Mouse (Mus musculus) liver, embryonic 12.5 days (tissue): ENCODE measurements around the gene Ubl7. TPM values are rescaled to one million over a fixed set of nuclear protein-coding genes. Genes with fewer than 3 reads are reported as not detected.

Experiments
- ATAC-seq: fragments of 200-750 bp; cut with Nextera tagmentation; 2 replicates; pipeline ENCODE4 v1.8.0; 2017; ENCODE audit warnings: moderate number of reproducible peaks, mild to moderate bottlenecking, moderate library complexity
- H3K27ac ChIP-seq: fragments of 300-500 bp; sonication (generic); 2 replicates; pipeline ENCODE4 v1.5.1; 2016; ENCODE audit warnings: mild to moderate bottlenecking
- H3K27me3 ChIP-seq: fragments of 300-500 bp; sonication (generic); replicated peaks from 2 replicates; pipeline ENCODE4 v1.6.1; 2016; ENCODE audit warnings: mild to moderate bottlenecking, moderate library complexity
- H3K36me3 ChIP-seq: fragments of 300-500 bp; sonication (generic); 2 replicates; pipeline ENCODE4 v1.6.1; 2016; ENCODE audit warnings: mild to moderate bottlenecking, moderate library complexity
- H3K4me1 ChIP-seq: fragments of 300-500 bp; sonication (generic); 2 replicates; pipeline ENCODE4 v1.6.1; 2016
- H3K4me2 ChIP-seq: fragments of 300-500 bp; sonication (generic); 2 replicates; pipeline ENCODE4 v1.6.1; 2016; ENCODE audit warnings: mild to moderate bottlenecking, moderate library complexity
- H3K4me3 ChIP-seq: fragments of 300-500 bp; sonication (generic); 2 replicates; pipeline ENCODE4 v1.5.1; 2016; ENCODE audit warnings: mild to moderate bottlenecking, moderate library complexity
- H3K9ac ChIP-seq: fragments of 300-500 bp; sonication (generic); 2 replicates; pipeline ENCODE4 v1.6.1; 2016; ENCODE audit warnings: mild to moderate bottlenecking, moderate library complexity
- H3K9me3 ChIP-seq: fragments of 300-500 bp; sonication (generic); replicated peaks from 2 replicates; pipeline ENCODE4 v1.6.1; 2016; ENCODE audit warnings: mild to moderate bottlenecking, moderate library complexity
- WGBS: fragments of 180-500 bp; shearing (Covaris S2); methylation state at CpG from one replicate; pipeline ENCODE4 v1.1.7; 2016; ENCODE audit not compliant: insufficient replicate concordance; 5-methylcytosine and 5-hydroxymethylcytosine counted together
- polyA plus RNA-seq: library from polyadenylated mRNA; unstranded; fragments of >200 nt; fragmentation: Nextera tagmentation; extraction: Ambion mirVana; gene quantifications from 2 replicates; pipeline ENCODE4 v1.2.1, GENCODE M21; 2016

Ubl7 gene
- polyA plus RNA-seq, 1 experiment from 2014 or later: 69.3 TPM

- H3K4me1 ChIP-seq: no peaks in the 10 kb centered on the region
- no peak overlapping the region for H3K4me3 ChIP-seq
- ATAC-seq: no peak
- H3K9ac ChIP-seq: no peak overlapping the region
- H3K4me2 ChIP-seq: no peak overlapping the region
- WGBS: 86% methylated on average over 3 of the region's 3 CpGs
- peaks cover 92% of the 10 kb centered on the region for H3K36me3 ChIP-seq
- H3K9me3 ChIP-seq: no peaks in the 10 kb centered on the region
- no peak overlapping the region for H3K27ac ChIP-seq
- no peaks in the 10 kb centered on the region for H3K27me3 ChIP-seq
These were observed 12.3 kb downstream of the Ubl7 start for GRCm38 (mm10) chr9:57923046-57923445.

- ATAC-seq: no peak
- Histone ChIP-seq H3K36me3 (peaks cover 37% of the 10 kb centered on the region), H3K4me3 (no peak overlapping the region), H3K4me1 (no peaks in the 10 kb centered on the region), H3K27me3 (peaks cover 10% of the 10 kb centered on the region), H3K9ac (no peak overlapping the region), H3K9me3 (no peaks in the 10 kb centered on the region), H3K27ac (no peak overlapping the region), H3K4me2 (no peak overlapping the region)
- 36% methylated on average over 5 of the region's 5 CpGs for WGBS
These were observed 20.5 kb downstream of the Ubl7 start for GRCm38 (mm10) chr9:57931166-57931767.

GRCm38 (mm10) chr9:57932253-57932652 lies 21.5 kb downstream of the Ubl7 start:
- Histone ChIP-seq H3K27me3 (peaks cover 20% of the 10 kb centered on the region), H3K4me2 (no peak overlapping the region), H3K4me1 (no peaks in the 10 kb centered on the region), H3K27ac (no peak overlapping the region), H3K36me3 (peaks cover 29% of the 10 kb centered on the region), H3K9me3 (no peaks in the 10 kb centered on the region), H3K4me3 (no peak overlapping the region), H3K9ac (no peak overlapping the region)
- ATAC-seq: no peak
- 51% methylated on average over 3 of the region's 3 CpGs for WGBS

GRCm38 (mm10) chr9:57932831-57933602 lies 22.2 kb downstream of the Ubl7 start:
- H3K4me1 ChIP-seq: no peaks in the 10 kb centered on the region
- H3K36me3 ChIP-seq: peaks cover 22% of the 10 kb centered on the region
- no peaks in the 10 kb centered on the region for H3K9me3 ChIP-seq
- no peak overlapping the region for H3K4me2 ChIP-seq
- no peak overlapping the region for H3K9ac ChIP-seq
- H3K27ac ChIP-seq: no peak overlapping the region
- 76% methylated on average over 6 of the region's 6 CpGs for WGBS
- no peak for ATAC-seq
- H3K4me3 ChIP-seq: no peak overlapping the region
- H3K27me3 ChIP-seq: peaks cover 27% of the 10 kb centered on the region

GRCm38 (mm10) chr9:57935683-57936437 lies 25.1 kb downstream of the Ubl7 start:
- H3K36me3 ChIP-seq: no peaks in the 10 kb centered on the region
- no peak overlapping the region for H3K4me3 ChIP-seq
- WGBS: 28% methylated on average over 6 of the region's 6 CpGs
- H3K27ac ChIP-seq: no peak overlapping the region
- H3K27me3 ChIP-seq: peaks cover 56% of the 10 kb centered on the region
- peaks cover 11% of the 10 kb centered on the region; the same call in 1 of the 2 replicates for H3K4me1 ChIP-seq
- H3K4me2 ChIP-seq: no peak overlapping the region
- ATAC-seq: no peak
- H3K9me3 ChIP-seq: no peaks in the 10 kb centered on the region
- no peak overlapping the region for H3K9ac ChIP-seq

- Histone ChIP-seq H3K27ac (no peak overlapping the region), H3K27me3 (peaks cover 69% of the 10 kb centered on the region), H3K4me3 (no peak overlapping the region), H3K4me2 (no peak overlapping the region), H3K36me3 (no peaks in the 10 kb centered on the region), H3K4me1 (peaks cover 13% of the 10 kb centered on the region; the same call in 1 of the 2 replicates), H3K9me3 (no peaks in the 10 kb centered on the region), H3K9ac (no peak overlapping the region)
- no peak for ATAC-seq
- 55% methylated on average over 4 of the region's 4 CpGs for WGBS
These were observed 26.4 kb downstream of the Ubl7 start for GRCm38 (mm10) chr9:57937171-57937570.

- Histone ChIP-seq H3K4me1 (peaks cover 13% of the 10 kb centered on the region; the same call in 1 of the 2 replicates), H3K9me3 (no peaks in the 10 kb centered on the region), H3K36me3 (no peaks in the 10 kb centered on the region), H3K27me3 (peaks cover 74% of the 10 kb centered on the region), H3K4me2 (no peak overlapping the region), H3K4me3 (no peak overlapping the region), H3K27ac (no peak overlapping the region), H3K9ac (no peak overlapping the region)
- WGBS: 47% methylated on average over 6 of the region's 6 CpGs
- ATAC-seq: no peak
These were observed 26.9 kb downstream of the Ubl7 start for GRCm38 (mm10) chr9:57937651-57938050.

DNA sequence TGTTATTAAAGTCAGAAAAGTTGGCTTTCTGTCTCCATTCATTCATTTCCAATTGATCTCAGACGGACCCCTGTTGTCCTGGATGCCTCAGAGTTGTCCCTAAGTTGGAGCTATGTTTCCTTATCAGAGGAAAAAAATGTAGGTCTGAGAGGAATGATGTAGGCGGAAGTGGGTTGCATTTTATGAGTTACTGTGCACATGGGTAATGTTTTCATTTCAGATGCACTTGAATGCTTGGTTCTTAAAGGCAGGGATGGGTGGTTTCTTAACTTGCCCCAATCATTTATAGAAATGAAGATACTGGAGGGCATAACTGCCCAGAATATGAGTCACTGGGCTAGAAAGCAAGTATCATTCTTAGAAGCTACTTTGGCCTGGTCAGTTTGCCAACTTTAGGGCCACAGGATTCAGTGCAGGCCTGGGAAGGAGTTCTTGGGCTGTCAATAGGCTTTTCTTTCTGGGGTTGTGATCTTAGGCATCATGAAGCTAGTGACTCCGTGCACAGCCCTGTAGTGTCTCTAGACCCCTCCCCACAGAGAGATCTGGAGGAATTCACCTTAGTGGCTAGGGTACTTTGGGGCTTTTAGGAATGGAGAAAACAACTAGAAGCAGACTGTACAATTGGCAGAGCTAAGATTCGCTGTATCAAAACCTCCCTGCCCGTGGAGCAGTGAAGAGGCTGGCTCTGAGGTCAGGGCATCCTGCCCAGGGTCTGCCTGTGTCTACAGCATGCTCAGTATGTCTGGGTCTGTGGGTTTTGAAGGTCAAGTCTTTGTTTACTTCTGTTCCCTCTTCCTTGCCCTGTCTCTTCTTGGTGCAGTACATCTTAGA lies 27.7 kb downstream of the Ubl7 start:
- H3K9me3 ChIP-seq: no peaks in the 10 kb centered on the region
- no peak overlapping the region for H3K27ac ChIP-seq
- no peak overlapping the region for H3K4me3 ChIP-seq
- no peak for ATAC-seq
- WGBS: 49% methylated on average over 5 of the region's 5 CpGs
- H3K4me1 ChIP-seq: peaks cover 13% of the 10 kb centered on the region; the same call in 1 of the 2 replicates
- no peak overlapping the region for H3K4me2 ChIP-seq
- peaks cover 81% of the 10 kb centered on the region for H3K27me3 ChIP-seq
- H3K36me3 ChIP-seq: no peaks in the 10 kb centered on the region
- no peak overlapping the region for H3K9ac ChIP-seq

- WGBS: 2% methylated on average over 59 of the region's 60 CpGs
- ATAC-seq: 0 out of 2 replicates have a peak, but pooled peaks have one; percentile 47
- H3K9ac ChIP-seq: peak within 1 kb of the TSS; percentile 55
These were observed 28.9 kb downstream of the Ubl7 start, which contains the start of gene Sema7a for GRCm38 (mm10) chr9:57939431-57940348. Gene Sema7a (plus strand): TSS chr9:57940112.

DNA sequence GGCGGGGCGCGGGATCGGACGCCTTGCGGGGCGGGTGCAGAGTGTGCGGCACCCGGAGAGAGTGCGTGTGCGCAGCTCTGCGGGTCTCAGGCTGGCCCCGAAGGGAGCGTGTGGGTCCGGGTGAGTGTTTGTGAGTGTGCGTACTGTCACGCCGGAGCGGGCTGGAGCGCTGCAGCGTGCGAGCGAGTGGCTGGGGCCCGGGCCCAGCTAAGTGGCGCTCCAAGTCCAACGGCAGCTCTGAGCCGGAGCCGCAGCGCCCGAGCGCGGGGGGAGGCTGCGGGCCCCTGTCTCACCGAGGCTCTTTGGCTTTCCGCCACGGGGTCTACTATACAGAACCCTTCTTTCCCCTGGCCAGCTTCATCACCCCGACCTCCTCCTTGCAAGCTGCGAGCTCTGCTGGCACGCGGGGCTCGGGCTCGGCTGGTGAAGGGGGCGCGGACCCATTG lies 29.6 kb downstream of the Ubl7 start:
- Histone ChIP-seq H3K4me3 (peak overlapping the region; percentile 61), H3K4me1 (peaks cover 13% of the 10 kb centered on the region; the same call in 1 of the 2 replicates), H3K27ac (no peak overlapping the region), H3K27me3 (peaks cover 92% of the 10 kb centered on the region), H3K36me3 (no peaks in the 10 kb centered on the region), H3K4me2 (peak overlapping the region; percentile 88), H3K9me3 (no peaks in the 10 kb centered on the region), H3K9ac (peak overlapping the region; percentile 55)
- ATAC-seq: no peak
- under 1% methylated on average over 29 of the region's 44 CpGs for WGBS

More at GRCm38 (mm10) chr9:57939431-57940348, 28.9 kb downstream of the Ubl7 start, which contains the start of gene Sema7a:
- H3K4me1 ChIP-seq: peaks cover 13% of the 10 kb centered on the region; the same call in 1 of the 2 replicates
- peak within 1 kb of the TSS; percentile 88 for H3K4me2 ChIP-seq
- H3K4me3 ChIP-seq: peak within 1 kb of the TSS; percentile 61
- peaks cover 92% of the 10 kb centered on the region for H3K27me3 ChIP-seq
- H3K9me3 ChIP-seq: no peaks in the 10 kb centered on the region
- H3K36me3 ChIP-seq: no peaks in the 10 kb centered on the region
- no peak within 1 kb of the TSS for H3K27ac ChIP-seq
